Mouse (Mus musculus): ENCODE measurements around the gene 1700066M21Rik. TPM values are rescaled to one million over a fixed set of nuclear protein-coding genes. Genes with fewer than 3 reads are reported as not detected.

The 1700066M21Rik gene
- 11.1 and 11.5 TPM in 2 replicates for polyA plus RNA-seq (2012; rRNA removed; ENCODE audit: low replicate concordance)

DNA sequence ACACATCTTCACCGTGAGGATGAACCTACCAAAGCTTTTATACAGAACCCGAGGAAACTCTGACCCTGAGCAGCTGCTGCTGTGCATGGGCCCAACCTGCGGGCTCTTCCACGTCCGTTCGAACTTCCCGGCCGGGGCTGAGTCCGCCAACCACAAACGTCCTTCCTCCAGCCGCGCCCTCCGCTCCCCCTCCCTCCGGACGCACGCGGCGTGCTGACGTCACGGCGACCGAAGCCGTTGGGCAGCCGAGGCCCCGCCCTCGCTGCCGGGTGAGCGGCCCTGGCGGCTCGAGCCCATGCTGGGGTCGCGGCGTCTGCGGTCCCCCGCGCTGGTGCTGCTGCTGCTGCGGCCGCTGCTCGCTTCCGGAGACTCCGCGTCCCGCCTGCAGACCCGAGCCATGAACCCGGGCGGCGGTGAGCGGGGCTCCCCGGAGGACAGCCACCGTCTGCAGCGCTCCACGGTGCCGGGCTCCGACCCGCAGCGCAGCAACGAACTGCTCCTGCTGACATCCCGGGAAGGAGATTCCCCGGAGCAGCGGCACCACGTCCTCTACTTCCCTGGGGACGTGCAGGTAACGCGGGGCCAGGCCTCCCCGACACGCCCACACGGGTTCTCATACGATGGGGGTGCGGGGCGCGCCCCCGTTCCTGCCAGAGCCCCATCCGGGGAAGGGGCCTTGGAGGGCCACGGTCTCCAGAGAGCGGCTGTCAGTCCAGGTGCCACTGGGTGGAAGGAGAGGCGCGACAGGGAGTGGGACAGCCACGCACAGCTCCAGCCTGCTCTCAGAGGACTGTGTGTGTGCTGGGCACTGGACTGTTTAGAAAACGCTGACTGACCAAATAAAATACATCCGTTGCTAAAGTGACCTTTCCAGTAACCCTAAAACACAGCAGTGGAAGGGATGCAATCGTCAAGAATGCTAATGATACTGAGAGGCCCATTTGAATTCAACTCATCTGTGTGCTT lies at the start of gene 1700066M21Rik:
TSS of gene 1700066M21Rik (plus strand) at position 245 of the 966 bp plus-strand sequence.

GRCm38 (mm10) chr1:57406187-57407151 lies 29.0 kb downstream of the 1700066M21Rik start, which contains the start of the genes Maip1 and Tyw5:
Gene Maip1 (plus strand): TSS chr1:57406328.
Gene Tyw5 (minus strand): TSS chr1:57407101.

Other genes starting within 250 kb of the 1700066M21Rik start
- gene Maip1, start 28.7 kb downstream of the 1700066M21Rik start, polyA plus RNA-seq (2012; rRNA removed; ENCODE audit: low replicate concordance), result 5.3 and 6.4 TPM in 2 replicates
- 0.64 and 0.89 TPM in 2 replicates for gene Tyw5, start 29.5 kb downstream of the 1700066M21Rik start, polyA plus RNA-seq (2012; rRNA removed; ENCODE audit: low replicate concordance)

Measured in duodenum, adult 2 months (tissue).